Mouse (Mus musculus) olfactory bulb, adult 2 months (tissue): ENCODE results near the gene Efna2.

ENCODE experiments used
- CTCF ChIP-seq: fragments of 200-500 bp; IDR thresholded peaks from 2 replicates; pipeline ENCODE4 v1.5.1; 2012; ENCODE audit warnings: low read depth, mild to moderate bottlenecking, low read length, moderate library complexity; ENCODE audit not compliant: insufficient read depth
- POLR2A ChIP-seq: fragments of 200-500 bp; IDR thresholded peaks from 2 replicates; pipeline ENCODE4 v1.6.1; 2012; ENCODE audit warnings: mild to moderate bottlenecking, low read depth, low read length, moderate library complexity; ENCODE audit not compliant: insufficient read depth

DNA sequence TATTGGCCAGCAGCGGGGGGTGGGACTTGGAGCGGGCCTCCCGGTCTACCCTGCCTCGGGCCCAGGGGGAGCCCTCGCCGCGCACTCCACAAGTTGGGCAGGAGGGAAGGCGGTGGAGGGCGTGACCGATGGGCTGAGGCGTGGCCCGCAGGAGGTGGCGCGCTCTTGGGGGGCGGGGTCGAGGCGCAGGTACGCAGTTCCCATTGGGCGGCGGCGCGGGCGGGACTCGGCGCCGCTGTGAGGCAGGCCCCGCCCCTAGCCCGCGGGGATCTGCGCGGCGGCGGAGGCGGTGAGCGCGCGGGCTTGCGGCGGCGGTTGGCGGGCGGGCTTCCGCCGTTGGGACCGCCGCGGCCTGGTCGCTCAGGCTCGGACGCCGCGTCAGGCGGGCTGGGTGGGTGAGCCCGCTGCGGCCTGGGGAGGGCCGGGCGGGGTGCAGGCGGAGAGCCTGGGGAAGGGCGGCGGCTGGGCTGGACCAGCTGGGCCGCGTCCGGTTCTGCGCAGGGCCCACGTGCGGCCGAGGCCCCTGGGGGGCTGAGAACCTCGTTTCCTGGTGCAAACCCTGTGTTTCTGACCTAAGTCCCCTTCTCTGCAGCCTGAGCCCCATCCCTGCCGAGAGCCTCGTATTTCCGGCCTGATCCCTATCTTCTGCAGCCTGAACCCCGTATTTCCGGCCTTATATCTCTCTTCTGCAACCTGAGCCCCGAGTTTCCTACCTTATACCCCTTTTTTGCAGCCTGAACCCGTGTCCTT is 47.3 kb downstream of the Efna2 start, which contains the start of gene Mum1:
- TF ChIP-seq CTCF (no peak; the same call in 1 of the 2 replicates), POLR2A (peak; percentile 63)
